Mouse (Mus musculus) gastrocnemius, postnatal 36 days (tissue): ENCODE measurements at regions not wholly inside any gene's neighbourhood (a gene's known extent, or its start where the extent isn't known, plus 50 kb on each side); places are given as distances from the start of the nearest gene placed in this dataset.

Experiments used
- DNase-seq, 2 experiments: peaks; one replicate each; pipeline ENCODE4 v3.0.0; 2022
- intact Hi-C: fragments of 180-260 bp; cut with DNase I; formaldehyde crosslinking; loops from one replicate; pipeline ENCODE4 v1.15.1; 2025

GRCm38 (mm10) chr3:137482546-137482945, 138.9 kb upstream of the Ddit4l start:
- DNase-seq = no peak
- intact Hi-C loops = no loop called here

- no peak for DNase-seq
- intact Hi-C loops = no loop called here
These were observed 138.4 kb upstream of the Ddit4l start for GRCm38 (mm10) chr3:137482971-137483370.

GRCm38 (mm10) chr3:137489592-137489991, 131.8 kb upstream of the Ddit4l start:
- DNase-seq = no peak

GRCm38 (mm10) chr3:137491508-137492019, 129.8 kb upstream of the Ddit4l start:
- DNase-seq = no peak
- intact Hi-C loops = no loop called here

More at GRCm38 (mm10) chr3:137489592-137489991, 131.8 kb upstream of the Ddit4l start:
- intact Hi-C loops = no loop called here

DNA sequence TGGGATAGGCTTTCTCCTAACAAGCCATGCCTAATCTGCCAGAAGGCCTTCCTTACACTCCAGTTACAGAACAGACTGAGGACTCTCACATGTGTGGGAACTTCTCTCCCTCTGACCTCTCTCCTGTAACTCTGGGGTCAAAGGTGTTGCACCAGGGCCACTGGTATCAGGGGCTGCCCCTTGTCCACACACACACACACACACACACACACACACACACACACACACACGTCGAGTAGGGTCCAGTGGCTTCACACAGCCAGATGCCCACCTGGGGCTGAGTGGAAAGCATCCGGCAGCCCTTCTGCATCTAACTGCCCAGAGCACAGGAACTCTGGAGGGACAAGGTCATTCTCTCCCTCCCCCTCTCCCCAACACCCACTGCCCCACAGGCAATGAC, 123.1 kb upstream of the Ddit4l start:
- intact Hi-C loops = no loop called here
- no peak for DNase-seq

DNA sequence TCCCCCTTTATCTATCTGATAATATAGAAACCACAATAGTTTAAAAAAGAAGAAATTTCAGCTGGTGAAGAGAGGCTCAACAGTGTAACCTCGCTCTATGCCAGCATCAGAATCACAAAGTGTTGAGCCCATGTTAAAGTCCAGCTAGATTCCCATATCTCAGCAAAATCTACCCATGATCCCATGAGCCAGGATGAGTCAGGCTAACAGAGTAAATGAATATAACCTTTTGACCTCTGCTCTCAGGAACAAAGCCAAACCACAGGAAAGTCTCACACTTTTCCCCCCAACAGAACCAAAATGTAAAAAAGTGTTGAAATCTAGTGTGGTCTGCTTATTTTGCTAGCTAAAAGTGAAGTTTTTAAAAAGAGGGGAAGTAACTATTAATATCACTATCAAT, 110.1 kb upstream of the Ddit4l start:
- intact Hi-C loops = no loop called here
- no peak for DNase-seq

- no peak for DNase-seq
- intact Hi-C loops = no loop called here
These were observed 109.0 kb upstream of the Ddit4l start for GRCm38 (mm10) chr3:137512411-137512810.

GRCm38 (mm10) chr3:137513026-137513425, 108.4 kb upstream of the Ddit4l start:
- peak; percentile 27 to 28 for DNase-seq
- intact Hi-C loops = no loop called here

GRCm38 (mm10) chr3:137514238-137514637, 107.2 kb upstream of the Ddit4l start:
- intact Hi-C loops = no loop called here
- no peak for DNase-seq

DNA sequence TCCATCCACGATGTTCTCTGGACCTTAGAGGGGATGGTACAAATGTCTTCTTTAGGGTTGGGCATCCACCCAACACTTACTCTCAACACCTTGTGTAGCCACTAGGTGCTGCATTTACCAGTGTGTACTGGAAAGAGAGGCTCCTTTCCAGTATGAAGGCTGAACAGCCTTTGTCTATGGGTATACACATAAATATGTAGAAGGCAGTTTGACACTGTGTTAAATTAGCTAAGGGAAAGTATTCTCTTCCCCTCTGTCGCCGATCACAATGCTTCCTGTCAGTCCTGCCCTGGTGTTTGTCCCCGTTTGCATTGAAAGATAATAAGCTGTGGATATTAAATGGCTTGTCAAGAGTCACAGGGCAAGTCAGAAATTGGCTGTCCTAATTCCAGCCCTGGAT, 104.0 kb upstream of the Ddit4l start:
- DNase-seq = no peak
- intact Hi-C loops = loop anchor here (5.0 kb wide), 1 partner anchor 45 kb away; no protein-coding TSS in a partner anchor

GRCm38 (mm10) chr3:137520191-137520590, 101.2 kb upstream of the Ddit4l start:
- DNase-seq = no peak
- intact Hi-C loops = no loop called here

DNA sequence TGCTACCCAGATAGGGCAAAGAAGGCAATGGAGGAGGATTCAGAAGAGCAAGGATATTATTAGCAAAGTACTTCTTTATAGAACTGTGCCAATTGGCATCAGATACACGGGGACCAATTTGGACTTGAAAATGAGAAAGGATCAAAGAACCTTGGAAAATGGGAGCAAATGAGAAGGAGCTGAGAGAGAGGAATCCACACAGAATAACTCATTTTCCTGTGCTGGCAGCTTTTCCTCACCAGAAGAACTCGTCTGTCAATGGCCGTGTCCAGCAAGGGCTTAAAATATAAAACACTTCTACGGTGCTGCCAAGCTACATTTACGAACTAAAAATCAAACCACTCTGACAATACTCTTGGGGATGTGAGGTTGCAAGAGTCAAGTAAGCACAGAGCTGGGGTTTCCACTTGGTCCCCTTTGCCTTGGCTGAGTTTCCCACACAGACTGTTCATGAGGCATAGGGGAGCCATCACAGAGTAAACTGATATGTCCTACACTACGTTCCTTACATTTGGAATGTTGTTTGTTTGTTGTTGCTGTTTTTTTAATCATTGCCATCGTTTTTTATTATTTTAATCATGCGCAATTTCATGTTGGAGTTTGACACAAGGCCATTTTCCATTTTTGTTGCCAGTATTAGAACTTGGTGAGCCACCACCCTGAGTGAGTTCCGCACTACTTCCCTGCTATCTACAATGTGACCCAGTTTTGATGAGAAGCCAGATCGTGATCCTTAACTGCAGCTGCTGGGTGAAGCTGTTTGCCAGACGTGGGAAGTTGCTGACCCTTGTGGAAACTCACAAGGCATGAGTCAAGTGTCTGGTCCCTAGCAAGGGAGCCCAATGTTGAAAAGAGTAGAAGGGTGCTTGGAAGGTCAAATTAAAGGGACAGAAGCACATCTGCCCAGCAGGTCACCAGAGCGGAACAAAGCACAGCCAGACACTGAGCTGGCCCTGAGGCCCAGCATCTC, 95.5 kb upstream of the Ddit4l start:
- intact Hi-C loops = no loop called here
- peak; percentile 23 to 39 for DNase-seq

- no peak for DNase-seq
- intact Hi-C loops = no loop called here
These were observed 91.8 kb upstream of the Ddit4l start for GRCm38 (mm10) chr3:137529592-137529960.

- intact Hi-C loops = no loop called here
- DNase-seq = no peak
These were observed 91.3 kb upstream of the Ddit4l start for GRCm38 (mm10) chr3:137529961-137530609.

- no peak for DNase-seq
- intact Hi-C loops = no loop called here
These were observed 79.7 kb upstream of the Ddit4l start for GRCm38 (mm10) chr3:137541666-137542065.

DNA sequence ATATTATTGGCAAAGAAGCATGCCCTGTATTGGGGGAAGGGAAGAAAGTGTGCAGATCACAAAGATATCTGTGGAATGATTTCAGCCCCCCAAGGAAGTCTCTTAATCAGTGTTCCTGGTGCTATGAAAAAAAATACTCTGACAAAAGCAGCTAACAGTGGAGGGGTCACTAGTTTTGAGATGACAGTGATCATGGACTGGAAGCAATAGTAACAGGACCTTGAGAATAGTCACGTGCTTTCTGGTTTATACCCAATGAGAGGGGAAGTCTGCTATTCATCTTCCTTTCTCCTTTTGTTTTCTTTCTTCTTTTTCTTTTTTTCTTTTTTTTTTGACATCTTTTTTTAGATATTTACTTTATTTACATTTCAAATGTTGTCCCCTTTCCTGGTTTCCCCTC, 79.1 kb upstream of the Ddit4l start:
- intact Hi-C loops = no loop called here
- DNase-seq = no peak

DNA sequence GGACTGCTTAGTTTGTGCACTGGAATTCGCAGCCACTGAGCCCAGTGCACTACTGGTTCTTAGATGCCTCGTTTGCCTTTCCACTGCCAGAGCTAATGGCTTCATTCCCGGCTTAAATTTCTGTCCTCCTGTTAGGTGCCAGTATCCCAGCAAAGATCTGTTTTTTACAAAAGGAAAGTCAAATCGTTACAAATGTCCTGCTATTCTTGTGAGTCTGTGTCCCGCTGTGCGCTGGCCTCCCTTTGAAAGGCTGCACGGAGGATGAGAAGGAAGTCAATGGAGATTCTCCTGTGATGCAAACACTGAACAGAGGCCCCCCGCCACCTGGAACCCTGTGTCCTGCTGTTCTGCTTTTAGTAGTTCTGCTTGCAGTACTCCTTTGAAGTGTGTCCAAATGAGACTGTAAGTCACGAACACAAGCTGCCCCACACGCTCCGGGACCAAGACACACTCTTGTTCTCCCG, 74.0 kb upstream of the Ddit4l start:
- intact Hi-C loops = no loop called here
- peak in 1 of 2 experiments; percentile 27 for DNase-seq

- intact Hi-C loops = no loop called here
- DNase-seq = peak; percentile 27 to 55
These were observed 73.5 kb upstream of the Ddit4l start for GRCm38 (mm10) chr3:137547938-137548337.

DNA sequence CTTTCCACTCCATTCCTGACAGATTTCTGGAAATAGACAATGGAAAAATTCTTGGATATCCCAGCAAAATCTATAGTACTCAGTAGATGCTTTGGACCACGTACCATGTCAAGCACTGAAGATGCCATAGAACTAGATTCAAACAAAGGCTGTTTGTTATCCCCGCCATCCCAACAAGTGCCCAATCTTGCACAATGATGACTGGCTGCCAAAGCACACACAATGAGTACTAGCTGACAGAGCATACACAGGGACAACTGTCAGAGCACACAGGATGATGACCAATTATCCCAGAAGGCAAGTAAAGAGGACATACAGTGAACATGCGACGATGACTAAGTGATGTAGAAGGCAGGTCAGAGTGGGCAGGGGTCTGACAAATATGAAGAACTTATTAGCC, 70.7 kb upstream of the Ddit4l start:
- DNase-seq = no peak
- intact Hi-C loops = no loop called here

DNA sequence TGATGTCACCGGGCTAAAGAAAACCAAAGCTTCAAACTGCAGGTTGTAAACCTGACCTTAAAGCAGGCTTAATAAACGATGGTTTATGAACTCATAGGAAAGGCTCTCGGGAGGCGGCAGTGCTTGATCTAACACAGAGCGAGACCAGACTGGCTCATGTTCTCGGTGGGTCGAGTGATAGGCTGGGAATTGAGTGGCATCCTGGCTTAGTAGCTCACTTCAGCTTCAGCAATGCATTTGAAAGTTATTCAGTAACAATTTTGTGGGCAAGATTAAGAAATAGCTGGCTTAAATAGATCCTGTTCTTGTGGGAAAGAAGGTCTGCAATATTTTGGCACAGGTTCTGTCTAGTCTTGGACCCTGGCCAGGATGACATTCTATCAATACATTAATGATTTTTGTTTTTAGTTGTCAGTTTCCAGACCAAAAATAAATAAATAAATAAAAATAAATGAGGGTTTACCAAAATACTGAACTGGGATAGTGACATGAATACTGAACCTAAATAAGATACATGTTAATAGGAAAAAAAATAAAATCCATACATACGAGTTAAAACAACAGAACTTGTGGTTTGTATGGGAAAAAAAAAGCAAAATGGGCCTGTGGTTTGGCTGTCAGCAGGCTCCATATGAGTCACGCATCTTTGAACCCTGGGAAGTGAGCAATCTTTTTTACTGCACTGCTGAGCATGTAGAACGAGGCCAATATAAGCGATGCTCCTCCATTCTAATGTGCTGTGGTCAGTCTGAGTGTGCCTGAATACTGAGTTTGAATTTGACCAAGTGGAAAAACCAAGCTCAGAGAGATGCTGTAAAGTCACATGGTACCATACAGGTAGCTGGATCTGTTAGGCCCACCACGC, 68.7 kb upstream of the Ddit4l start:
- intact Hi-C loops = no loop called here
- DNase-seq = no peak
